Mouse (Mus musculus): ENCODE data around the gene Gabarapl2. TPM values are rescaled to one million over a fixed set of nuclear protein-coding genes. Genes with fewer than 3 reads are reported as not detected.

The Gabarapl2 gene
- total RNA-seq, 2 experiments from 2014 or later, result 119 to 121 TPM

DNA sequence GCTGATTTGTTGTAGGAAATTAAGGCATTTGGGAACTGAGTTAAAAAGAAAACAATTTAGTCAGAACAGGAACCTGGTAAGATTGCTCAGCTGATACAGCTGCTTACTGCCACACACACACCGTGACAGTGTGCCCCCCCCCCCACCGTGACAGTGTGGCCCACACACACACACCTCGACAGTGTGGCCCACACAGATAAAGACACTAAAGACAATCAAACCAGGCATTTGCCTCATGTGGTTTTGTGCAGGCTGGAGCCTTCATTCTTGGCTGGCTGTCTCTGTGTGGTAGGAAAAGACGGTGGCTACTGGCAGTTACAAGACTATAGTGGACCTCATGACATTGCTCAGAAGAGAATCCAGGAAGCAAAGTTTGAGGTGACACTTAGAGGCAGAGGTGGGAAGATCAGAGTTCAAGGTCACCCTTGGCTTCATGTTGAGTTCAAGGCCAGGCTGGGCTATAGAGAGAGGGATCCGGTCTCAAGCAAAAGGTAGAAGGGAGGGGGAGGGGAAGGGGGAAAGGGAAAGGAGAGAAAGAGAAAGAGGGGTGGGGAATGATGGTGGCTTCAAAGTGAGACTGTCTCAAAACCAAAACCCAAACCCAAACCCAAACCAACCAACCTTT lies 26.9 kb downstream of the Gabarapl2 start:
- no peak for DNase-seq

DNA sequence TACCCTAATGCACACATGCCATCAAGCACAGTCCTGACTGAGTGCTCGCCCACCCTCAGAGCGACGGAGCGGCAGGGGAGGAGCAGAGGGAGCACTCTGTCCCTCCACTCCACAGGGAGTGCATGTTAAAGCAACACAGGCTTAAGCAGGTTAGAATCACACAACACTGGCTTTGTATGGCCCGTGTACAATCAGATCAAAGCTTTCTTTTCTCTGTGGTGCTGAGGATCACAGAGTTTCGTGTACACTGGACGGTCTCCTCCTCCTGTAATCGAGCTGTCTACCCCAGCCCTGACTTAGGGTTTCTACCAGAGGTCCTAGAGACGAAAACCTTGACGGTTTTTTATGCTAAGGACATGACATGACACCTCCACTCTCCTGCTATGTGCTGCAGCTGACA lies 28.0 kb downstream of the Gabarapl2 start:
- no peak for DNase-seq

DNA sequence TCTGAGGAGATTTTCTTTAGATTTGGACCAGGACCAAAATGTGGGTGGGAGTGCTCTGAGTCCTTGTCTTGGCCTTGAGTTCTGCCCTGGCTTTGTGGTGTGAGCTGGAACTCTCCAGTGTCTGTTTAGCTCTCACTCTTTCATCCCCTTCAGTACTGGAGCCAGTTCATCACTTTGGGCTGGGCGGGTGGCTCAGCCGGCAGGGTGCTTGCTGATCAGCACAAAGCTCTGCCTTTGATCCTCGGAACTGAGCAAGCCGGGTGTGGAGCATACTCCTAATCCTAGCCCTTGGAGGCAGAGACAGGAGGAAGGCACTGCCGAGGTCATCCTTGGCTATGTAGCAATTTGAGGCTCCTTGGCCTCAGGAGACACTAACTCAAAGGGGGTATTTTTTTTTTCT lies 28.5 kb downstream of the Gabarapl2 start:
- DNase-seq, result no peak

DNA sequence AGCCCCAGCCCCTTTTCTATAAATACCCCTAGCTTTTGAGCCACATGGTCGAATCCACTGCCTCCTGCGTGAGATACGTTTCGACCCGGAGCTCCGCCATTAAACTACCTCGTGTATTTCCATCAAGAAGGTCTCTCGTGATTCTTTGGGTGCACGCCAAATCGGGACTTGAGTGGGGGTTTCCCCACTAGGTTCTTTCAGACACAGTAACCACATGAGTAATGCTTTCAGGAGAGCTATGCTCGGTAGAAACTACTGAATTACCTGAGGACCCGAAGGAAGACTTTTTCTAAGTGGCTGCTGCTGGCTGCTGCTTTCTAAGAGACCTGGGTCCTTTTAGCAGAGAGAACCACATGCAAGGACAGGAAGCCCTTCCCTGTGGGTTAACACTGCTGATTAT lies 33.6 kb downstream of the Gabarapl2 start:
- no peak for DNase-seq

DNA sequence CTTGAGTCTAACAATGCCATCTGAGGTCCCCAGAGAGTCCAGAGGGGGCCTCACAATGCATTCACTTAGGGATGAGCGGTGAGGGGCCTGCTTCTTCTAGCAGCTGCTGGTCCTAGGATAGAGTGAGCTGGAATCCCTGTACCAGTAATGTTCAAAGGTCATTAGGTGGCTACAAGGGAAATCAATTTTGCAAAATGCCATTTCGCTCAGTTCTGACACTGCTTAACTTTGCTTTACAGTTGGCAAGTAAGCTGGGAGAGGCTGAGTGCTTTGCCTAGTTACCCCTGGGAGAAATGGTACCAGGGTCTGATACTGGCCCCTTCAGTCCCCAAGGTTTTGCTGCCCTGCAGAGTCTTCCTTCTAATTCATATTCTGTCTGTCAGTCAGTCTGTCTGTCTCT lies 35.2 kb downstream of the Gabarapl2 start:
- no peak for DNase-seq

DNA sequence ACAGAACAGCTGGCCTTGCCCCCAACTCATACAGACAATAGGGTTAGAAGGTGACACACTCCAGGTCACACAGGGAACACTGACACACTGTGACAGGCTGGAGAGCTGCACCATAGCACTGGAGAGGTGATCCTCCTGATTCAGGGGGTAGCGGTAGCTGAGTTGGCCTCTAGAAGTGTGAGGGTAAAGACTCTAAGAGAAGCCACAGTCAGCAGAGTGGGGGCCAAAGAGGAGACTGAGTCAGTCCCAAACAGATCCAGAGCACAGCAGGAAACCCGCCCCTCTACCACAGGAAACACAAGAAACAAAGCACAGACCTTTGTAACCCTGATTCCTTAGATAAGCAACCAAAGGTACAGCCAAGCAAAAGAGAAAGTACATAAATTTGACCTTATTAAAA lies 35.8 kb downstream of the Gabarapl2 start:
- DNase-seq, result no peak

DNA sequence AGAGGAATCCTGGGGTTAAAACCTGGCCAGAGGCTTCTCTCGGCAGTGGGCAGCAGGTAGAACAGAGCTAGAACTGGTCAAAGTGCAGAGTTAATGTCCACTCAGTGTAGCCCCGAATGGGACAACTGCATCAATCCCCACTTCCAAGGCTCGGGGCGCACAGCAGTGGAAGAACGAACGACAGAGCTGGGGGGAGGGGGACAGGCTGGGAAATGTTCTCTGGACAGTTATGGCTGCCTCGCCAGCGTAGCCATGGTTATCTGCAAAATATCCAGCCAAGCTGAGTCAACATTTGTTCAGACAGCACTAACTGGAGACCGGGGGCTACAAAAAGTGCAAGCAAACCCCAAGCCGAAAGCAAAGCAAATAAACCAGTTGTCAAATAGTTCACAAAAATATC lies 37.6 kb downstream of the Gabarapl2 start:
- DNase-seq, result no peak

DNA sequence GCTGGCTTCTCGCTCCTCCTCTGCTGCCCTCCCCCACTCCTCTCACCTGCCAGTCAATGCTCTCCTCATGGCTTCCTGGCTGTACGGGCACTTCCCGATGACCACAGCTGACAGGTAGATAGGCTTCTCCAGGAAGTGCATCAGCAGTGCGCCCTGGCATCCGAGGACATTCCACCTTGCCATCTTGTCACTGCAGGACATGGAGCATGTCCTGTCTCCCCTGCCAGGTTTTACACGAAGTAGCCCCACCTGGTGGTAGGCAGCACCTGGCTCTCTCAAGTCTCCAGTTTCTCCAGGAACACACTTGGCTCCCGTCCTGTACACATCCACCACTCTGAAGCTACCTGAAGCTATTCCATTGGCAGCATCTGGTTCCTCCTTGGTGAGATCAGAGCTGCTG lies 41.6 kb downstream of the Gabarapl2 start:
- no peak for DNase-seq

DNA sequence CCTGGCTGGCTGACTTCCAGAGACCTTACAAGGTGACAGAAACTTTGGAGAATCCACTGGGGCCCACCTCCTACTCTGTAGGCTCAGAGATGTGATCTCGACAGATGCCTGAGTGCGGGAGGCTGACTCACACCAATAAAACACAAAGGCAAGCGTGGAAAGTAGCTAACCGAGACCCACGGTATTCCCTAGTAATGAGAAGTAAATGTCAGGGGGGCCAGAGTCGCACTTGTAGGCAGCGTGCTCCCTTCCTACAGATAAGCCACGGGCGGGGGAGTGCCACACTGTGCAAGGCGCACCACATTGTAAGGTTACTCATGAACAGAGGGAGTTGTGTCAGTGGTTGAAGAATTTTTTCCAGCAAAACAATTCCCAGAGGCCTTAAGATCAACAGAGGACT lies 44.0 kb downstream of the Gabarapl2 start:
- no peak for DNase-seq

DNA sequence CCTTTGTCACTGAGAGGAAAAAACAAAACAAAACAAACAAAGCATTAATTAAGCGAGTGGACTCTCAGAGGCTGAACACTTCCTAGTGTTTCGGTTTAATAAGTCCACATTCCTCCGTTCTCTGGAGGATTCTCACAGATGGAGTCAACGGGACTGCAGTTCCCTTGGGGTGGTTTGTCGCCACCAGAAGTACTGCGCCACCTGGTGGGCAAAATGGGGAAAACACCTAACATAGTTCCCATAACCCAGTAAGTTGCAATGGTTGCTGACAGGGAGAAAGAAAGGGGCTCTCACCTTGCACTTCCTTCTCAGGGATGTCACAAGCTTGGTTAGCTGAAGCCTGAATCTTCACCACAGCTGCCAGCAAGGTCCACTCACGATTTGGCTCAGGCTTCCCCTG lies 49.4 kb downstream of the Gabarapl2 start:
- DNase-seq, result peak; percentile 89

DNA sequence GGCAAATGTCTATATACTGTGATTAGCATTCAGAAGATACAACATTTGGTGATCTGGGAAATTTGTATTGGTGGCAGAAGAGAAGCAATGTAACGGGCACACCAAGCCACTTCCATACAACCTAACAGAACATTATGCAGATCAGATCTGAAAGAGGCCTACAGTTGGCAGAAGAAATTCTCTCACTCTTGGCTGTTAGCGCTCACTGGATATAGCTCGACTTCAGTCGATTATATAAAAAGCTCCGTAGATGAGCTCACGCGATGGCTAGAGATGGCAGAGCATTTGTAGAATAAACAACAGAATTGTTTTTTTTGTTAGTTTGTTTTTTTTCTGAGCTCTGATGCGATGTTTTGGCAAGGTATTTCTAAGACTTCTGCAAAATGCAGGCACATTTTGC lies 50.8 kb downstream of the Gabarapl2 start:
- DNase-seq, result no peak

DNA sequence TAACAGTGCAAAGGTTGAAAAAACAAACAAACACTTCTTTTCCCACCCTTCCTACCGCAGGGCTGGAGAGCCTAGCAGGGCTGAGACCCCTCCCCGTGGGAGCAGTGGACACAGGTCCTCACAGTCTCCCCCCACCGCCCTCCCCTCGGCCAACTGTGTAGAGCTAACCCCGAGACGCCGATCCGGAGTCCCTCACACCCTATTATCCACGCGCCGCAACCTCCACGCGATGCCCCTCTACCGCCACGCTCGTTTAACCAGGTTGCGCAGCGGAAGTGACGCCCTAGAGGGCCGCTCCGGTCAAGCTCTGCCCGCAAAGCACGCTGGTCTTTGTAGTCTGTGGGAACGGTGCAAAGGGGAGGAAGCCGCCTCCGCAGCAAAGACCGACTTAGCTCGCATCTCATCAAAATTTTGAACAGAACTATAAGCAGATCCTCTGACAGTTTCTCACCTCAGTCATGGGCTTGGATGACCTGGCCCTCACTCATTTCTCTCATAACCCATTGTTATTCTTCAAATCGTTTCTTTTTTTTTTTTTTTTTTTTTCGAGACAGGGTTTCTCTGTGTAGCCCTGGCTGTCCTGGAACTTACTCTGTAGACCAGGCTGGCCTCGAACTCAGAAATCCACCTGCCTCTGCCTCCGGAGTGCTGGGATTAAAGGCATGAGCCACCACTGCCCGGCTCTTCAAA lies 51.7 kb downstream of the Gabarapl2 start, which contains the start of gene Adat1:
TSS of gene Adat1 (minus strand) at position 290 of the 690 bp plus-strand sequence.
- DNase-seq, result peak; percentile 90

DNA sequence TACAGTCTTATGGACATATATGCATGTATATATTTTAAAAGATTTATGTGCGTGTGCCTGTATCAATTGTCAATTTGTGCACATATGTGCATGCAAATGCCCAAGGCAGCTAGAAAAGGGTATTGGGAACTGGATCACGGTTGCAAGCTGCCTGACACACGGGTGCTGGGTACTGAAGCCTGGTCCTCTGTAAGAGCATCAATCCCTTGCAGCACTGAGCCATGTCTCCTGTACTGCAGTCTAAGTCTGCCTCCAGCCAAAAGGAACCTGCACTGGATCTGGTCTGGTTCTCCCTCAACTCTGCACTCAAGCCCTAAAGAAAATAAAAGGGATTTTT lies 52.2 kb downstream of the Gabarapl2 start:
- no peak for DNase-seq

Other genes with a start within 250 kb of the Gabarapl2 start
- under 1 TPM in 1 of 2 experiments, not detected in 1; 0.42 TPM for gene Ctrb1, start 249.7 kb upstream of the Gabarapl2 start, total RNA-seq (2021)
- 10 to 100 TPM; 53.4 to 62.7 TPM for gene Bcar1, start 196.9 kb upstream of the Gabarapl2 start, total RNA-seq (2021)
- 10 to 100 TPM; 69.4 to 73.4 TPM for gene Cfdp1, start 86.4 kb upstream of the Gabarapl2 start, total RNA-seq (2021)
- gene Tmem170, start 64.0 kb upstream of the Gabarapl2 start, total RNA-seq (2021), result 1 to 10 TPM; 6.2 TPM
- under 1 TPM; 0.15 to 0.18 TPM for gene Chst5, start 30.3 kb upstream of the Gabarapl2 start, total RNA-seq (2021)
- gene Tmem231, start 6.8 kb upstream of the Gabarapl2 start, total RNA-seq (2021), result 1 to 10 TPM; 4.0 to 5.5 TPM
- gene Adat1, start 51.6 kb downstream of the Gabarapl2 start, total RNA-seq (2021), result 1 to 10 TPM; 3.2 to 4.3 TPM
- gene Kars, start 70.6 kb downstream of the Gabarapl2 start, total RNA-seq (2021), result 100 to 1,000 TPM; 107 to 114 TPM
- 10 to 100 TPM; 15.4 to 16.1 TPM for gene Terf2ip, start 70.7 kb downstream of the Gabarapl2 start, total RNA-seq (2021)
- gene Gm6793, start 74.3 kb downstream of the Gabarapl2 start, total RNA-seq (2021), result under 1 TPM in 1 of 2 experiments, not detected in 1; 0.85 TPM